Mouse (Mus musculus): ENCODE results near the gene March9.

DNA sequence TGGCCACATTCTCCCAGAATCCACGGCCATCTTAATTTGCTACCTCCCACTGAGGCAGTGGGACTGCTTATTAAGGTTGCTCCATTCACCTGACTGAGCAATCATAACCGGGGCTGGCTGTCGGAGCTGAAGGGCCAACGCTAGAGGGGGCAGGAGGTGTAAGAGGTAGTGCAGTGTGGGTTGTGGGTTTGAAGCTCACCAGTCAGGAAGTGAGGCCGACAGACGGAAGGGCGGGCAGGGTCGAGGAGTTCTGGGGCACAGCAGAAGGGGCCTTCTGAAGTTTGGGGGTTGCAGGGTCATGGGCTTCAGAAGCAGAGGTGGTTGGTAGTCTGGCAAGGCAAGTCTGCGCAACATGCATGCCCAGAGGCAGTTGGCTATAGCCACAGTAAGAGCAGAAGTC lies 15.1 kb upstream of the March9 start, which contains the start of gene Agap2:
- TF ChIP-seq POLR2A (IDR thresholded peaks at IDR 0.05; ENCODE audit: borderline replicate concordance, low read depth, low read length) (no peak), CTCF (IDR thresholded peaks at IDR 0.05; ENCODE audit: low read depth, low read length) (no peak)

Measured in bone marrow macrophage, adult 2 months (primary cell).